Mouse (Mus musculus) adipocyte (in vitro differentiated cells): ENCODE measurements around the gene Rxrb.

Experiments
- DNase-seq: peaks from one replicate; pipeline ENCODE4 v3.0.0-alpha.2; 2016; ENCODE audit warnings: low spot score

Rxrb gene

GRCm38 (mm10) chr17:34047404-34048050 lies 15.9 kb downstream of the Rxrb start:
- no peak for DNase-seq

- no peak for DNase-seq
These were observed 25.6 kb downstream of the Rxrb start for GRCm38 (mm10) chr17:34057224-34057623.

GRCm38 (mm10) chr17:34068864-34069263 lies 37.3 kb downstream of the Rxrb start:
- no peak for DNase-seq

GRCm38 (mm10) chr17:34072091-34072490 lies 40.5 kb downstream of the Rxrb start:
- no peak for DNase-seq

DNA sequence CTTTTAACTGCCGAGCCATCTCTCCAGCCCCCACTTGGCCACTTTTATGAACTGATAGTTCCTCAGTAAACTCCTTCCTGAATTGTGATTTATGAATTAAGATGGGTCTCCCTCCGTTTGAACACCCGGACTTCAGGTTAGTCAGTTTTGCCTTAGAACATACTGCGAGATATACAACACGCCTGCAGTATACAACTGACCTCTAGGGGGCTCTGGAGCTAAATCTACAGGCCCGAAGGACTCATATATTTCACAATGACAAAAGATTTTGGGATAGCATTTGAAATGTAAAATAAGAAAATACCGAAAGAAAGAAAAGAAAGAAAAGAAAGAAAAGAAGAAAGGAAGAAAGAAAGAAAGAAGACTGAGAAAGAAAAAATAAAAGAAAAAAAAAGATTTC lies 43.7 kb downstream of the Rxrb start:
- peak; percentile 75 for DNase-seq

- peak; percentile 92 for DNase-seq
These were observed 45.9 kb downstream of the Rxrb start for GRCm38 (mm10) chr17:34077549-34077948.

GRCm38 (mm10) chr17:34078148-34078547 lies 46.5 kb downstream of the Rxrb start:
- no peak for DNase-seq

DNA sequence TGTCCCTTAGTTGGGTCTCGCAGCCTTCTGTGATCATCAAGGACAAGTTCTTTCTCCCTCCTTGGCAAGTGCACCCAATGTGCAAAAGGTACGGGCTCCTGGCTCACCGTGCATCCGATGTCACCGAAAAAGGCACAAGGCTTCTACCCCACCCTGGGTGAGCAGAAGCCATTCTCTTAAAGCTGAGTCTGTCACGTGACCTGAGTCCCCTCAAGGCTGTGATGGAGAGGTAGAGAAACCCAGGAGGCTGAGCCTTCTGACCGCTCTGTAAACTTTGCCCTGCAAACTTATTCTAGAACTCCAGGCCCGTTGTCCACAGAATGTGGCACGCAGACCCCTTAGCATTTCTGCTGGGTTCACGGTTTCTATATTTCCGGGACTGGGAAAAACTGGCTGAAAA lies 47.4 kb downstream of the Rxrb start:
- DNase-seq = no peak

DNA sequence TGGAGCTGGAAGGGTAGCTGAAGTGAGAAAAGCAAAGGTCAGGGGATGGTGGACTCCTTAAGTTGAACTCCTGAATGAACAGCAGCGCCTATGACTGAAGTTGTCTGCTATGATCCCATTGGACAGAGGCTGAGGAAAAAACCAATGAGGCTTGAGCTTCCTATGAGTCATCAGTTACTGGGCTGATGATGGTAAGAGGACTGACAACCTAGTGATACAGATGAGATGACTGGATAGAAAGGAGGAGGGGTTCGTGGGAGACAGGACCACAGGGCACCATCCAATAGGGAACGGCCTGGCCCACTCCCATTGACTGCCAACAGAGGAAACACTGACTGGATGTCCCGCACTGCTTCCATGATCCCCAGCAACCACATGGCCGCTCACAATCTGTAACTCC lies 48.0 kb downstream of the Rxrb start:
- peak; percentile 66 for DNase-seq

DNA sequence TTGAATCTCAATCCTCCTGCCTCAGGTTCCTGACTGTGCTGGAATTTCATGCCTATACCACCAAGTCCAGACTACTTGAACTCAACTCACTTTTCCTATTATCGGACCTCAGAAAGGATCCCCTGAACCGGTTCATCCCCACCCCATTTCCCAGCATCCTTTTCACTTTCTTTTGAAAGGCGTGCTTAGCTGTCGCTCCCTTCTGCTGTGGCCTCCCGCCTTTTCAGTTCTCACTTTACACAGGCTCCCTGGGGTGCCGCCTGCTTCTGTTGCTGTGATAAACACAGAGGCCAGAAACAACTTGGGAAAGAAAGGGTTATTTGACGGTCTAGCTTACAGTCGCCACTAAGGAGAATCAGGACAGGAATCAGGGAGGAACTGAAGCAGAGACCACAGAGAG lies 51.5 kb downstream of the Rxrb start:
- DNase-seq = no peak

DNA sequence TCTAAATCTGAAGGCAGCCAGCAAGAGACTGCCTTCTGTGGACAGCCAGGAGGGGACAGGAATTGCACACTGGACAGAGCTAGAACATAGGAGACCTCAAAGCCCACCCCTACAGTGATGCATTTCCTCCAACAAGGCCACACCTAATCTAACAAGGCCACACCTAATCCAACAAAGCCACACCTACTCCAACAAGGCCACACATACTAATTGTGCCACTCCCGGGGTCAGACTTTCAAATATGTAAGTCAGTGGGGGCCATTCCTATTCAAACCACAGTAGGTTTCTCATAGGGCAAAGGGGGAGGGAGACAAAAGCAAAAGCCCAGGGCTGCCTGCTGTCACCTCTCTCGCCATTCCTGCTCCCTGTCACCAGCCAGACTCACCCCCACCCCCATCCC lies 55.8 kb downstream of the Rxrb start:
- no peak for DNase-seq
